Mouse (Mus musculus) embryonic facial prominence, embryonic 10.5 days (tissue): ENCODE data around the gene Lonp2. TPM values are rescaled to one million over a fixed set of nuclear protein-coding genes. Genes with fewer than 3 reads are reported as not detected.
A peak's percentile ranks its signal among the peaks of the same experiment; 100 is the strongest.

Source experiments
- DNase-seq: peaks from one replicate; pipeline ENCODE4 v3.0.0-alpha.2; 2017; ENCODE audit warnings: low spot score
- H3K27ac ChIP-seq: fragments of 300-500 bp; sonication (generic); replicated peaks from 2 replicates; pipeline ENCODE4 v1.5.1; 2016; ENCODE audit warnings: mild to moderate bottlenecking
- H3K27me3 ChIP-seq: fragments of 300-500 bp; sonication (generic); replicated peaks from 2 replicates; pipeline ENCODE4 v1.6.1; 2016; ENCODE audit warnings: low read depth, mild to moderate bottlenecking; ENCODE audit not compliant: poor library complexity, severe bottlenecking
- H3K36me3 ChIP-seq: fragments of 300-500 bp; sonication (generic); replicated peaks from 2 replicates; pipeline ENCODE4 v1.6.1; 2016; ENCODE audit warnings: mild to moderate bottlenecking, moderate library complexity
- H3K4me1 ChIP-seq: fragments of 300-500 bp; sonication (generic); 2 replicates; pipeline ENCODE4 v1.6.1; 2016
- H3K4me3 ChIP-seq: fragments of 300-500 bp; sonication (generic); 2 replicates; pipeline ENCODE4 v1.5.1; 2016; ENCODE audit warnings: mild to moderate bottlenecking, moderate library complexity
- H3K9me3 ChIP-seq: fragments of 300-500 bp; sonication (generic); 2 replicates; pipeline ENCODE4 v1.6.1; 2016; ENCODE audit warnings: mild to moderate bottlenecking
- WGBS: fragments of 180-500 bp; shearing (Covaris S2); methylation state at CpG from one replicate; pipeline ENCODE4 v1.1.7; 2016; 5-methylcytosine and 5-hydroxymethylcytosine counted together
- polyA plus RNA-seq: library from polyadenylated mRNA; unstranded; fragments of >200 nt; fragmentation: Nextera tagmentation; extraction: Ambion mirVana; gene quantifications from 2 replicates; pipeline ENCODE4 v1.2.1, GENCODE M21; 2016

Gene Lonp2
- polyA plus RNA-seq, result 50.5 and 51.4 TPM in 2 replicates

- H3K36me3 ChIP-seq, result no peaks in the 10 kb centered on the region
- H3K9me3 ChIP-seq, result no peaks in the 10 kb centered on the region
- H3K27me3 ChIP-seq, result no peaks in the 10 kb centered on the region
- WGBS, result under 1% methylated on average over 62 of the region's 62 CpGs
- peak within 1 kb of the TSS; percentile 97 for H3K4me3 ChIP-seq
- H3K4me1 ChIP-seq, result peaks cover 11% of the 10 kb centered on the region
- peak within 1 kb of the TSS; percentile 86 for H3K27ac ChIP-seq
- DNase-seq, result peak; percentile 99
Observed at GRCm38 (mm10) chr8:86623911-86624731, at the start of gene Lonp2. Lonp2 (plus strand) TSS chr8:86624043.

GRCm38 (mm10) chr8:86577547-86577946 lies 46.3 kb upstream of the Lonp2 start:
- peaks cover 8% of the 10 kb centered on the region for H3K4me1 ChIP-seq
- H3K9me3 ChIP-seq, result no peaks in the 10 kb centered on the region
- H3K4me3 ChIP-seq, result no peak overlapping the region
- WGBS, result 86% methylated on average over 8 of the region's 8 CpGs
- no peaks in the 10 kb centered on the region for H3K36me3 ChIP-seq
- H3K27me3 ChIP-seq, result no peaks in the 10 kb centered on the region
- no peak for DNase-seq
- H3K27ac ChIP-seq, result no peak overlapping the region

GRCm38 (mm10) chr8:86578076-86578475 lies 45.8 kb upstream of the Lonp2 start:
- no peaks in the 10 kb centered on the region for H3K9me3 ChIP-seq
- WGBS, result 49% methylated on average over 9 of the region's 9 CpGs
- H3K27ac ChIP-seq, result no peak overlapping the region
- no peaks in the 10 kb centered on the region for H3K27me3 ChIP-seq
- no peaks in the 10 kb centered on the region for H3K36me3 ChIP-seq
- H3K4me1 ChIP-seq, result peaks cover 8% of the 10 kb centered on the region
- H3K4me3 ChIP-seq, result no peak overlapping the region
- DNase-seq, result no peak

- Histone ChIP-seq H3K27ac (no peak overlapping the region), H3K27me3 (no peaks in the 10 kb centered on the region)
- 78% methylated on average over 8 of the region's 8 CpGs for WGBS
Observed at GRCm38 (mm10) chr8:86578693-86579092, 45.1 kb upstream of the Lonp2 start.

GRCm38 (mm10) chr8:86580458-86580857 lies 43.4 kb upstream of the Lonp2 start, which contains the start of gene Abcc12:
Abcc12 (minus strand) TSS chr8:86580686.
- H3K9me3 ChIP-seq, result no peaks in the 10 kb centered on the region
- no peaks in the 10 kb centered on the region for H3K27me3 ChIP-seq
- H3K4me3 ChIP-seq, result no peak within 1 kb of the TSS
- no peak for DNase-seq
- peaks cover 10% of the 10 kb centered on the region for H3K4me1 ChIP-seq
- H3K36me3 ChIP-seq, result no peaks in the 10 kb centered on the region
- H3K27ac ChIP-seq, result no peak within 1 kb of the TSS

More at GRCm38 (mm10) chr8:86578693-86579092, 45.1 kb upstream of the Lonp2 start:
- DNase-seq, result no peak
- no peaks in the 10 kb centered on the region for H3K9me3 ChIP-seq
- H3K4me3 ChIP-seq, result no peak overlapping the region
- H3K36me3 ChIP-seq, result no peaks in the 10 kb centered on the region
- peaks cover 8% of the 10 kb centered on the region for H3K4me1 ChIP-seq

GRCm38 (mm10) chr8:86581921-86582331 lies 41.9 kb upstream of the Lonp2 start:
- Histone ChIP-seq H3K27ac (no peak overlapping the region), H3K9me3 (no peaks in the 10 kb centered on the region), H3K36me3 (no peaks in the 10 kb centered on the region), H3K4me1 (peaks cover 13% of the 10 kb centered on the region), H3K4me3 (no peak overlapping the region), H3K27me3 (no peaks in the 10 kb centered on the region)
- WGBS, result 81% methylated on average over 4 of the region's 4 CpGs
- DNase-seq, result no peak

GRCm38 (mm10) chr8:86585118-86585517 lies 38.7 kb upstream of the Lonp2 start:
- peak overlapping the region; percentile 56 for H3K4me3 ChIP-seq

GRCm38 (mm10) chr8:86585532-86585931 lies 38.3 kb upstream of the Lonp2 start:
- WGBS, result 2% methylated on average over 16 of the region's 16 CpGs

More at GRCm38 (mm10) chr8:86585118-86585517, 38.7 kb upstream of the Lonp2 start:
- DNase-seq, result peak; percentile 83
- H3K27ac ChIP-seq, result no peak overlapping the region
- H3K36me3 ChIP-seq, result no peaks in the 10 kb centered on the region
- no peaks in the 10 kb centered on the region for H3K9me3 ChIP-seq
- H3K27me3 ChIP-seq, result no peaks in the 10 kb centered on the region
- H3K4me1 ChIP-seq, result peaks cover 7% of the 10 kb centered on the region
- WGBS, result 6% methylated on average over 11 of the region's 11 CpGs

GRCm38 (mm10) chr8:86586058-86586457 lies 37.8 kb upstream of the Lonp2 start:
- H3K27me3 ChIP-seq, result no peaks in the 10 kb centered on the region
- 45% methylated on average over 5 of the region's 5 CpGs for WGBS

More at GRCm38 (mm10) chr8:86585532-86585931, 38.3 kb upstream of the Lonp2 start:
- H3K27me3 ChIP-seq, result no peaks in the 10 kb centered on the region
- no peaks in the 10 kb centered on the region for H3K36me3 ChIP-seq
- peak; percentile 81 for DNase-seq
- peaks cover 7% of the 10 kb centered on the region for H3K4me1 ChIP-seq
- no peak overlapping the region for H3K27ac ChIP-seq
- peak overlapping the region; percentile 56 for H3K4me3 ChIP-seq
- no peaks in the 10 kb centered on the region for H3K9me3 ChIP-seq

GRCm38 (mm10) chr8:86586642-86587041 lies 37.2 kb upstream of the Lonp2 start:
- peaks cover 7% of the 10 kb centered on the region for H3K4me1 ChIP-seq
- 50% methylated on average over 6 of the region's 6 CpGs for WGBS
- no peaks in the 10 kb centered on the region for H3K36me3 ChIP-seq
- no peak overlapping the region for H3K4me3 ChIP-seq
- peak; percentile 28 for DNase-seq
- H3K27ac ChIP-seq, result no peak overlapping the region
- H3K9me3 ChIP-seq, result no peaks in the 10 kb centered on the region
- H3K27me3 ChIP-seq, result no peaks in the 10 kb centered on the region

More at GRCm38 (mm10) chr8:86586058-86586457, 37.8 kb upstream of the Lonp2 start:
- Histone ChIP-seq H3K36me3 (no peaks in the 10 kb centered on the region), H3K4me1 (peaks cover 7% of the 10 kb centered on the region), H3K4me3 (no peak overlapping the region), H3K27ac (no peak overlapping the region), H3K9me3 (no peaks in the 10 kb centered on the region)
- no peak for DNase-seq

GRCm38 (mm10) chr8:86588338-86588737 lies 35.5 kb upstream of the Lonp2 start:
- no peak for DNase-seq
- no peak overlapping the region for H3K4me3 ChIP-seq
- H3K4me1 ChIP-seq, result peaks cover 7% of the 10 kb centered on the region
- no peak overlapping the region for H3K27ac ChIP-seq
- no peaks in the 10 kb centered on the region for H3K27me3 ChIP-seq
- 91% methylated on average over 5 of the region's 5 CpGs for WGBS
- H3K36me3 ChIP-seq, result no peaks in the 10 kb centered on the region
- H3K9me3 ChIP-seq, result no peaks in the 10 kb centered on the region

GRCm38 (mm10) chr8:86593099-86593498 lies 30.7 kb upstream of the Lonp2 start:
- H3K36me3 ChIP-seq, result no peaks in the 10 kb centered on the region
- 70% methylated on average over 10 of the region's 10 CpGs for WGBS

More at GRCm38 (mm10) chr8:86593099-86593498, 30.7 kb upstream of the Lonp2 start:
- no peak overlapping the region for H3K27ac ChIP-seq
- no peaks in the 10 kb centered on the region for H3K4me1 ChIP-seq
- no peak overlapping the region for H3K4me3 ChIP-seq
- no peaks in the 10 kb centered on the region for H3K9me3 ChIP-seq
- H3K27me3 ChIP-seq, result no peaks in the 10 kb centered on the region
- DNase-seq, result no peak
